Mouse (Mus musculus) ES-Bruce4 (cell line): ENCODE measurements around the gene Frmd8.

Experiments used
- CTCF ChIP-seq: IDR thresholded peaks from one replicate; pipeline ENCODE4 v1.8.1; 2011; ENCODE audit warnings: low read depth, low read length
- POLR2A ChIP-seq: IDR thresholded peaks from one replicate; pipeline ENCODE4 v1.8.1; 2011; ENCODE audit warnings: low read length; ENCODE audit not compliant: insufficient read depth

DNA sequence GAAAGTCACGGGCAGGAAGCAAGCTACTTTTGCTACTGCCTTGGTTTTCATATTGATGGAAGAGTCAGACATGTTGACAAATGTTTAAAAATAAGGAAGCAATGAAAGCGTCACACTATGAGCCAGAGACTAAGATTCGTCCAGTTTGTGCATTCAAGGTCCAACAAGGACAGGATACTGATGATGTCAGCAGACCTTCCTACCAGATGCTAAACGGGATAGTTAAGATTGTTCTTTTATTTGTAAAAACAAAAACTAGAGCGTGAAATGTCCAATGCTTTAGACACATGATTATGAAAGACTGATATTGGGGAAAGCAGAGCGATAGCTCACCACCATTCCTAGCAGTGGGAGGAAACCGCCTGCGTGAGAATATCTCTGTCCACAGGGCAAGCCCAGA, 37.5 kb downstream of the Frmd8 start:
- TF ChIP-seq POLR2A: no peak
- TF ChIP-seq CTCF: no peak
